Mouse (Mus musculus) small intestine, adult 2 months (tissue): ENCODE measurements around the gene Gm10190. TPM values are rescaled to one million over a fixed set of nuclear protein-coding genes. Genes with fewer than 3 reads are reported as not detected.
"Not testable (repeated sequence)": the region's sequence is repeated elsewhere in the genome, so short reads cannot be mapped to it uniquely, and the experiment has no call there.

Source experiments
- H3K27ac ChIP-seq: fragments of 200-500 bp; 2 replicates; pipeline ENCODE4 v1.5.1; 2012; ENCODE audit warnings: low read depth, low read length, control low read depth, inconsistent platforms; ENCODE audit not compliant: insufficient read depth
- H3K27me3 ChIP-seq: fragments of 200-500 bp; 2 replicates; pipeline ENCODE4 v1.6.1; 2012; ENCODE audit warnings: mild to moderate bottlenecking, moderate library complexity, low read length, inconsistent platforms; ENCODE audit not compliant: control insufficient read depth, insufficient read depth
- H3K36me3 ChIP-seq: fragments of 200-500 bp; 2 replicates; pipeline ENCODE4 v1.6.1; 2012; ENCODE audit warnings: mild to moderate bottlenecking, low read length, control low read depth, inconsistent platforms; ENCODE audit not compliant: control insufficient read depth, insufficient read depth
- H3K4me1 ChIP-seq: fragments of 200-500 bp; 2 replicates; pipeline ENCODE4 v1.6.1; 2012; ENCODE audit warnings: low read length, inconsistent platforms, mixed read lengths; ENCODE audit not compliant: control insufficient read depth, insufficient read depth, insufficient read length
- H3K4me3 ChIP-seq: fragments of 200-500 bp; 2 replicates; pipeline ENCODE4 v1.5.1; 2012; ENCODE audit warnings: low read depth, mild to moderate bottlenecking, control low read depth, inconsistent platforms, low read length, moderate library complexity
- CTCF ChIP-seq: fragments of 200-500 bp; IDR thresholded peaks from 2 replicates; pipeline ENCODE4 v1.5.1; 2012; ENCODE audit warnings: low read depth, mild to moderate bottlenecking, control low read depth, inconsistent platforms, low read length, moderate library complexity, mixed read lengths; ENCODE audit not compliant: insufficient replicate concordance, insufficient read length; ENCODE audit errors: extremely low read depth
- POLR2A ChIP-seq: fragments of 200-500 bp; IDR thresholded peaks from 2 replicates; pipeline ENCODE4 v1.6.1; 2012; ENCODE audit warnings: low read depth, mild to moderate bottlenecking, control low read depth, inconsistent platforms, low read length, moderate library complexity
- WGBS: fragments of 180-500 bp; shearing (Covaris S2); methylation state at CpG from one replicate; pipeline ENCODE4 v1.1.7; 2018; 5-methylcytosine and 5-hydroxymethylcytosine counted together
- polyA plus RNA-seq: library from polyadenylated mRNA; depleted of rRNA; stranded (reverse); fragments of >200 nt; gene quantifications from 2 replicates; pipeline ENCODE4 v1.2.3, GENCODE M21; 2012

Gm10190 gene
- polyA plus RNA-seq, 1 experiment, result 0.87 TPM

GRCm38 (mm10) chr17:80390024-80390423 is 16.7 kb upstream of the Gm10190 start:
- WGBS, result 81% methylated on average over 10 of the region's 10 CpGs
- Histone ChIP-seq H3K36me3 (no peaks in the 10 kb centered on the region), H3K27me3 (no peaks in the 10 kb centered on the region), H3K4me3 (no peak overlapping the region), H3K4me1 (no peaks in the 10 kb centered on the region), H3K27ac (no peak overlapping the region)
- TF ChIP-seq POLR2A (no peak), CTCF (no peak)

- Histone ChIP-seq H3K36me3 (no peaks in the 10 kb centered on the region), H3K4me3 (no peak overlapping the region), H3K27me3 (no peaks in the 10 kb centered on the region), H3K4me1 (no peaks in the 10 kb centered on the region), H3K27ac (no peak overlapping the region)
- WGBS, result 57% methylated on average over 1 of the region's 1 CpGs
- TF ChIP-seq POLR2A (no peak), CTCF (no peak)
Observed at GRCm38 (mm10) chr17:80385671-80386070, 12.3 kb upstream of the Gm10190 start.

GRCm38 (mm10) chr17:80378386-80378785 is 5.0 kb upstream of the Gm10190 start:
- not testable (repeated sequence) for H3K27me3 ChIP-seq, H3K4me3 ChIP-seq, H3K27ac ChIP-seq, H3K36me3 ChIP-seq, H3K4me1 ChIP-seq

- TF ChIP-seq POLR2A (no peak), CTCF (no peak)
- H3K36me3 ChIP-seq, result no peaks in the 10 kb centered on the region
- WGBS, result 26% methylated on average over 29 of the region's 29 CpGs
- peaks cover 11% of the 10 kb centered on the region for H3K4me1 ChIP-seq
- H3K27me3 ChIP-seq, result no peaks in the 10 kb centered on the region
- H3K27ac ChIP-seq, result no peak overlapping the region
- H3K4me3 ChIP-seq, result peak overlapping the region; percentile 58
Observed at GRCm38 (mm10) chr17:80373726-80374096, 370 bp upstream of the Gm10190 start.

- no peak overlapping the region for H3K27ac ChIP-seq
- no peaks in the 10 kb centered on the region for H3K36me3 ChIP-seq
- H3K4me3 ChIP-seq, result no peak overlapping the region
- WGBS, result 80% methylated on average over 9 of the region's 9 CpGs
- TF ChIP-seq CTCF (no peak), POLR2A (no peak)
- H3K27me3 ChIP-seq, result no peaks in the 10 kb centered on the region
- H3K4me1 ChIP-seq, result peaks cover 7% of the 10 kb centered on the region
Observed at GRCm38 (mm10) chr17:80368606-80369005, 4.7 kb downstream of the Gm10190 start.

GRCm38 (mm10) chr17:80367276-80367675 is 6.1 kb downstream of the Gm10190 start:
- no peak overlapping the region for H3K27ac ChIP-seq
- no peaks in the 10 kb centered on the region for H3K36me3 ChIP-seq
- no peak for TF ChIP-seq POLR2A
- no peak for TF ChIP-seq CTCF
- H3K4me1 ChIP-seq, result no peaks in the 10 kb centered on the region
- no peaks in the 10 kb centered on the region for H3K27me3 ChIP-seq
- 84% methylated on average over 5 of the region's 5 CpGs for WGBS
- H3K4me3 ChIP-seq, result no peak overlapping the region

- H3K4me1 ChIP-seq, result no peaks in the 10 kb centered on the region
- 71% methylated on average over 8 of the region's 8 CpGs for WGBS
- H3K36me3 ChIP-seq, result no peaks in the 10 kb centered on the region
- no peak overlapping the region for H3K4me3 ChIP-seq
- TF ChIP-seq CTCF (no peak), POLR2A (no peak)
- H3K27ac ChIP-seq, result no peak overlapping the region
- no peaks in the 10 kb centered on the region for H3K27me3 ChIP-seq
Observed at GRCm38 (mm10) chr17:80360245-80360644, 13.1 kb downstream of the Gm10190 start.

GRCm38 (mm10) chr17:80347234-80347633 is 26.1 kb downstream of the Gm10190 start:
- Histone ChIP-seq H3K4me3 (no peak overlapping the region), H3K36me3 (no peaks in the 10 kb centered on the region), H3K27ac (no peak overlapping the region), H3K27me3 (no peaks in the 10 kb centered on the region), H3K4me1 (no peaks in the 10 kb centered on the region)
- TF ChIP-seq POLR2A (no peak), CTCF (no peak)
- WGBS, result 44% methylated on average over 6 of the region's 6 CpGs
